Mouse (Mus musculus): ENCODE results near the gene Tmed4. TPM values are rescaled to one million over a fixed set of nuclear protein-coding genes. Genes with fewer than 3 reads are reported as not detected.

The Tmed4 gene
- polyA plus RNA-seq, 1 experiment from 2014 or later = 114 TPM

DNA sequence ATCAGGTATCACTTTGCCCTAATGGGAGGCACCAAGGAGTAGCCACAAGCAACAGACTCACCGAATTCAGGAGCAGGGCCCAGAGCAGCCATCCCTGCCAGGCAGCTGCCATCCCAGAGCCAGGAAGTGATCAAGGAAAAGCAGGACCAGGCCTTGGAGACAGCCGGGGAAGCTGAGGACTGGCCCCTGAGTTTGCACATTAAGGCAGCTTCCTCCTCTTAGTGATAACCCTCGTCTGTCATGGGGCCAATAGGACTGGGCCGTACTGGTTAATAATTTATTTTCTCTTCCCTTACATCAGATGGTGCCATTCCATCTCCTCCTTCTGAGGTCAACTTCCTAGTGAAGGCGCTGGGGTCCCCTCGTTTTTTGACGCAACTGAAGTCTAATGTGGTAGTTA, 44.7 kb downstream of the Tmed4 start, which contains the start of gene Npc1l1:
TSS of gene Npc1l1 (minus strand) at position 132 of the 400 bp plus-strand sequence.
- H3K27me3 ChIP-seq (ENCODE audit: control insufficient read depth, insufficient read depth, low read length) = no peaks in the 10 kb centered on the region
- DNase-seq (ENCODE audit: low spot score) (no peak), ATAC-seq (ENCODE audit: insufficient number of reproducible peaks, low FRiP score, low TSS enrichment, low read depth) (no peak)
- no peak within 1 kb of the TSS for H3K4me3 ChIP-seq (ENCODE audit: low read depth, low read length)
- no peaks in the 10 kb centered on the region for H3K36me3 ChIP-seq (ENCODE audit: control insufficient read depth, insufficient read depth, low read length)
- H3K9ac ChIP-seq (ENCODE audit: low read length) = no peak within 1 kb of the TSS
- no peak within 1 kb of the TSS for H3K27ac ChIP-seq (replicated peaks; ENCODE audit: low read depth, low read length)
- 79% methylated on average over 7 of the region's 7 CpGs for WGBS
- H3K4me1 ChIP-seq (ENCODE audit: control insufficient read depth, insufficient read depth, low read length) = no peaks in the 10 kb centered on the region
- H3K4me2 ChIP-seq (ENCODE audit: low read depth, severe bottlenecking) = no peak within 1 kb of the TSS
- peaks cover 5% of the 10 kb centered on the region; the same call in 1 of the 2 replicates for H3K9me3 ChIP-seq (ENCODE audit: control insufficient read depth, low read length)

DNA sequence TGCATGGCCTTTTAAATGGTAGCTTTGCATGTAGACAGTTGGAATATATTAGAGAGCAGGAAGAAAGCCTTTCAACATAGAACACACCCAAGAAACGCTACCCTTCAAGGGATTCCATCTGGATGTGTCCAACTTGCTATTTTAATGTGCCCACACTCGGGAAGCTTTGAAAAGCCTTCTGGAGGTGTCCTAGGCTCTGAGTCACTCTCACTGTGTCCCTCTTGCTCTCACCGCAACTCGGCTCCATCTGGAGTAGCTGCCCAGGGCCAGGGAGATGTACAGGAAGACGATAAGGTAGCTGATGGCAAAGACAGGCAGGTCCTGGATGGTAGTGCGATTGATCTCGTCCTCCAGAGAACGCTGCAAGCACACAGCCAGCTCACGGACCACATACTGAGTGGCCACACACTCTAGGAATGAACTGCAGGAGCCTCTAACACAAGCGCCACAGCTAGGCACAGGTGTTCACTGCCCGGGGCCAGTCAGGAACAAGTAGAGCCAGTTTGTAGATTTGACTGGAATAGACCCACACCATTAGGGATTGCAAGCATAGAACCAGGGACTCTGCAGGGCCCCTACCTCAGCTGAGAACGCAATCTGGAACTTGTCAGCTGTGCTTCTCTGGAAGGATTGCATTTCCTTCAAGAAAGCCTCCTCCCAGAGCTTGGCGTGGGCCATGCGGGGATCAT, 50.0 kb downstream of the Tmed4 start:
- no peaks in the 10 kb centered on the region for H3K36me3 ChIP-seq (ENCODE audit: control insufficient read depth, insufficient read depth, low read length)
- ATAC-seq (ENCODE audit: insufficient number of reproducible peaks, low FRiP score, low TSS enrichment, low read depth) = no peak
- H3K4me2 ChIP-seq (ENCODE audit: low read depth, severe bottlenecking) = no peak overlapping the region
- H3K27ac ChIP-seq (replicated peaks; ENCODE audit: low read depth, low read length) = no peak overlapping the region
- 77% methylated on average over 14 of the region's 14 CpGs for WGBS
- no peaks in the 10 kb centered on the region for H3K27me3 ChIP-seq (ENCODE audit: control insufficient read depth, insufficient read depth, low read length)
- DNase-seq (ENCODE audit: low spot score) = peak; percentile 28
- no peak overlapping the region for H3K9ac ChIP-seq (ENCODE audit: low read length)
- H3K4me3 ChIP-seq (ENCODE audit: low read depth, low read length) = no peak overlapping the region
- H3K4me1 ChIP-seq (ENCODE audit: control insufficient read depth, insufficient read depth, low read length) = no peaks in the 10 kb centered on the region
- H3K9me3 ChIP-seq (ENCODE audit: control insufficient read depth, low read length) = no peaks in the 10 kb centered on the region

DNA sequence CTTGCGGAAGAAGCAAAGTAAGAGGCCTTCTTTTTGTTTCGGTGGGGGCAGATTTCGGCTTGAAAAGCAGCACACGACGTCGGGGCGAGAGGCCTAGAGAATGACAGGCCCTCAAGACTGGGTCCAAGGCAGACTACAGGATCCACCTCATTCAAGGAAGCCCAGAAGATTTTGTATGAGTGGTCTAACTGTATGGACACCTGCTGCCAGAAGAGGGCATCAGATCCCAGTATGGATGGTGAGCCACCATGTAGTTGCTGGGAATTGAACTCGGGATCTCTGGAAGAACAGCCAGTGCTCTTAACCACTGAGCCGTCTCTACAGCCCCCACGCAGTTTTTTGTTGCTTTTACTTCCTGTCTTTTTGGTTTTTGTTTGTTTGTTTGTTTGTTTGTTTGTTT, 52.5 kb downstream of the Tmed4 start:
- 93% methylated on average over 10 of the region's 10 CpGs for WGBS
- DNase-seq (ENCODE audit: low spot score) (no peak), ATAC-seq (ENCODE audit: insufficient number of reproducible peaks, low FRiP score, low TSS enrichment, low read depth) (no peak)
- H3K4me3 ChIP-seq (ENCODE audit: low read depth, low read length) = no peak overlapping the region
- H3K9me3 ChIP-seq (ENCODE audit: control insufficient read depth, low read length) = no peaks in the 10 kb centered on the region
- H3K4me2 ChIP-seq (ENCODE audit: low read depth, severe bottlenecking) = no peak overlapping the region
- H3K27ac ChIP-seq (replicated peaks; ENCODE audit: low read depth, low read length) = no peak overlapping the region
- no peaks in the 10 kb centered on the region for H3K36me3 ChIP-seq (ENCODE audit: control insufficient read depth, insufficient read depth, low read length)
- H3K4me1 ChIP-seq (ENCODE audit: control insufficient read depth, insufficient read depth, low read length) = no peaks in the 10 kb centered on the region
- H3K9ac ChIP-seq (ENCODE audit: low read length) = no peak overlapping the region
- H3K27me3 ChIP-seq (ENCODE audit: control insufficient read depth, insufficient read depth, low read length) = no peaks in the 10 kb centered on the region

Other genes with a start within 250 kb of the Tmed4 start
- 0.55 and 0.67 TPM in 2 replicates for gene Camk2b, start 208.5 kb downstream of the Tmed4 start, polyA plus RNA-seq (2014; fragmentation: Nextera tagmentation; extraction: Ambion mirVana)
- 0.17 and 0.67 TPM in 2 replicates for gene A730071L15Rik, start 74.8 kb downstream of the Tmed4 start, polyA plus RNA-seq (2014; fragmentation: Nextera tagmentation; extraction: Ambion mirVana)
- gene Nudcd3, start 74.5 kb downstream of the Tmed4 start, polyA plus RNA-seq (2014; fragmentation: Nextera tagmentation; extraction: Ambion mirVana) = 41.7 and 45.4 TPM in 2 replicates
- 0.07 TPM in 1 of 2 replicates, not detected in the other for gene Npc1l1, start 44.7 kb downstream of the Tmed4 start, polyA plus RNA-seq (2014; fragmentation: Nextera tagmentation; extraction: Ambion mirVana)
- 114 and 117 TPM in 2 replicates for gene Ddx56, start 7.1 kb downstream of the Tmed4 start, polyA plus RNA-seq (2014; fragmentation: Nextera tagmentation; extraction: Ambion mirVana)
- gene Ogdh, start 16.8 kb upstream of the Tmed4 start, polyA plus RNA-seq (2014; fragmentation: Nextera tagmentation; extraction: Ambion mirVana) = 91.2 and 106 TPM in 2 replicates
- 11.2 and 13.5 TPM in 2 replicates for gene Zmiz2, start 114.2 kb upstream of the Tmed4 start, polyA plus RNA-seq (2014; fragmentation: Nextera tagmentation; extraction: Ambion mirVana)
- 5,871 and 5,955 TPM in 2 replicates for gene Ppia, start 140.6 kb upstream of the Tmed4 start, polyA plus RNA-seq (2014; fragmentation: Nextera tagmentation; extraction: Ambion mirVana)
- gene H2afv, start 169.6 kb upstream of the Tmed4 start, polyA plus RNA-seq (2014; fragmentation: Nextera tagmentation; extraction: Ambion mirVana) = 866 and 905 TPM in 2 replicates
- gene Purb, start 201.0 kb upstream of the Tmed4 start, polyA plus RNA-seq (2014; fragmentation: Nextera tagmentation; extraction: Ambion mirVana) = 15.3 and 16.4 TPM in 2 replicates
- 0.64 and 0.74 TPM in 2 replicates for gene Myo1g, start 246.1 kb upstream of the Tmed4 start, polyA plus RNA-seq (2014; fragmentation: Nextera tagmentation; extraction: Ambion mirVana)